Mouse (Mus musculus) testis, adult 2 months (tissue): Measurements from ENCODE around the gene Nav1. TPM values are rescaled to one million over a fixed set of nuclear protein-coding genes. Genes with fewer than 3 reads are reported as not detected.

Experiments used
- H3K27ac ChIP-seq: fragments of 200-500 bp; 2 replicates; pipeline ENCODE4 v1.5.1; 2012; ENCODE audit warnings: low read depth, low read length; ENCODE audit not compliant: control insufficient read depth, insufficient read depth
- H3K27me3 ChIP-seq: fragments of 200-500 bp; 2 replicates; pipeline ENCODE4 v1.6.1; 2012; ENCODE audit warnings: mild to moderate bottlenecking, low read length, moderate library complexity; ENCODE audit not compliant: control insufficient read depth, insufficient read depth
- H3K36me3 ChIP-seq: fragments of 200-500 bp; 2 replicates; pipeline ENCODE4 v1.6.1; 2012; ENCODE audit warnings: mild to moderate bottlenecking, low read length; ENCODE audit not compliant: control insufficient read depth, insufficient read depth
- H3K4me1 ChIP-seq: fragments of 200-500 bp; 2 replicates; pipeline ENCODE4 v1.6.1; 2012; ENCODE audit warnings: low read length; ENCODE audit not compliant: control insufficient read depth, insufficient read depth
- H3K4me3 ChIP-seq: fragments of 200-500 bp; 2 replicates; pipeline ENCODE4 v1.5.1; 2012; ENCODE audit warnings: low read depth, mild to moderate bottlenecking, low read length, moderate library complexity, mixed read lengths; ENCODE audit not compliant: control insufficient read depth
- CTCF ChIP-seq: fragments of 200-500 bp; IDR thresholded peaks from 2 replicates; pipeline ENCODE4 v1.5.1; 2012; ENCODE audit warnings: low read depth, mild to moderate bottlenecking, inconsistent platforms, low read length, moderate library complexity; ENCODE audit not compliant: control insufficient read depth, insufficient read depth, insufficient replicate concordance
- POLR2A ChIP-seq: fragments of 200-500 bp; IDR thresholded peaks from 2 replicates; pipeline ENCODE4 v1.6.1; 2012; ENCODE audit warnings: low read depth, mild to moderate bottlenecking, inconsistent platforms, low read length, moderate library complexity; ENCODE audit not compliant: control insufficient read depth
- polyA plus RNA-seq: library from polyadenylated mRNA; depleted of rRNA; stranded (reverse); fragments of >200 nt; gene quantifications from 2 replicates; pipeline ENCODE4 v1.2.3, GENCODE M21; 2012

Nav1 gene
- polyA plus RNA-seq, 1 experiment = 2.0 TPM

DNA sequence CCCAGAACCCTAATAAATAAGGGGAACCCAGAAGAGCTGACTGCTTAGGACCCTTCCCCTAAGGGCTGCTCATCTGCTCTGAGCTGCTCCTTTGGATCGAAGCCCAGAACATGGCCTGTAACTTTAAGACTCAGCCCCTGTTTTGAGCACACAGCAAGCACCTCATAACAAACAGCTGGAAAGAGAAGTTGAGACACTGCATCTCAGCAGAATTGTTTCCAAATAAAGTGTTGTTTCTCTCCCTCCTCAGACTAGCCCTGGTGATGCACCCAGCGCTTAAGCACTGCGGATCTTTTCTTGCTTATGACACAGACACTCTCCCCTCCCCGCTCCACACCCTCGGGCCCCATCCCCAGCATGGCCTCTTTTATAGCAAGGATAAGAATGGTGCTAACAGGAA, 22.8 kb upstream of the Nav1 start:
- TF ChIP-seq CTCF = no peak
- no peaks in the 10 kb centered on the region for H3K4me1 ChIP-seq
- H3K36me3 ChIP-seq = no peaks in the 10 kb centered on the region
- H3K4me3 ChIP-seq = no peak overlapping the region
- H3K27ac ChIP-seq = no peak overlapping the region
- no peaks in the 10 kb centered on the region for H3K27me3 ChIP-seq

DNA sequence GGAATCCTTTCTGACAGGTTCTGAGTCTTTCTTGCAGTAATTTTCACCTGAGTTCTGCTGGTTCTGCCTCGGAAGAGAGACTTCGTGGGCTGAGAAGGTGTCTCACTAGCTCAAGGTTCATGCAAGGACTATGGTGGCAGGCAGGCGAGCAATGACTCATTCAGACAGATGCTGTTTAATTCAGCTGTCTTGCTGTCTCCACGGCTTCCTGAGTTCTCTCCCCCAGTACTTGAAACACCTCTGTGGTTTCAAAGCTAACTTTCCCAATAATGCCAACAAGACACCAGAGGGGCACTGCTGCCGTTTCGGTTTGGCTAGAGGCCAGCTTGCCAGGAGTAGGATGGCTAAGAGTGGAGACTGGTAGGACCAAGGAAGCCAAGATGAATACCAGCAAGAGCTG, 19.1 kb upstream of the Nav1 start:
- Histone ChIP-seq H3K27ac (no peak overlapping the region), H3K4me1 (peaks cover 2% of the 10 kb centered on the region), H3K4me3 (no peak overlapping the region), H3K27me3 (no peaks in the 10 kb centered on the region), H3K36me3 (no peaks in the 10 kb centered on the region)
- no peak for TF ChIP-seq CTCF
- TF ChIP-seq POLR2A = no peak

DNA sequence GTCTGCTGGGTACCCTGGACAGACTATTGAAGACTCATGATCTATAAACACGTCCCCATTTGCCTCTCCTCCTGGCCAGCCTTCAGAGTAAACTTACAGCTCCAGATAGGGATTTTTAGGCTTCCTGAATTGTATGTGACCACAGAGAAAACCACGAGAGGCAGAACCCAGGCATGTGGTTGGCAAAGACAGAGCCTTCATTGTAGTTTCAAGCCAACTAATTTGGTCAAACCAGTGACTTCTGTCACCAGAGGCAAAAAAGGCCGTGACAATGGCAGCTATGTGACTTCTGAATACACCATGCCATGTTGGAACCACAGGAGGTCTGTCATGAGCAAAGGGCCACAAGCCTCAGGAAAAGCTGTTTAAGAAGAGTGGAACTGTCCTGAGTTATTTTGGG, 18.6 kb upstream of the Nav1 start:
- Histone ChIP-seq H3K4me3 (no peak overlapping the region), H3K27me3 (no peaks in the 10 kb centered on the region), H3K27ac (no peak overlapping the region), H3K4me1 (peaks cover 2% of the 10 kb centered on the region), H3K36me3 (no peaks in the 10 kb centered on the region)
- TF ChIP-seq POLR2A = no peak
- TF ChIP-seq CTCF = no peak

DNA sequence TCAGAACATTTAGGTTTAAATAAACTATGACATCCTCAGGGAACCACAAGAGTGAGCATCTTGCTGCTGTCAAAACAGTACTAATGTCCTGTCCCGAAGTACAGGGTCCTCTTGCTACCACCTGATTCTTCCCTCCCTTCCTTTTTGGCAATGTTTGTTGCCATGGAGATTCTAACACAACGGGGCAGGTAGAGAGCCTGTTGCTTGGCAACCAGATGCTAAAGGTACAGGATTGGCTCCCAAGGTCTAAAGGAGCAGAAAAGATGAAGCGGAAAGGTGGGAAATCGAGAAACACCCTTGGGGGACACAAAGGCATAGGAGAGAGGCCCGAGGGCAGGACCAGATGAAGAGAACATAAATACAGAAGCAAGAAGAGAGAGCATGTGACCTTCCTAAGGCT, 17.6 kb upstream of the Nav1 start:
- Histone ChIP-seq H3K27me3 (no peaks in the 10 kb centered on the region), H3K4me3 (peak overlapping the region; percentile 47), H3K27ac (no peak overlapping the region), H3K4me1 (peaks cover 2% of the 10 kb centered on the region), H3K36me3 (no peaks in the 10 kb centered on the region)
- TF ChIP-seq POLR2A = no peak
- TF ChIP-seq CTCF = no peak

DNA sequence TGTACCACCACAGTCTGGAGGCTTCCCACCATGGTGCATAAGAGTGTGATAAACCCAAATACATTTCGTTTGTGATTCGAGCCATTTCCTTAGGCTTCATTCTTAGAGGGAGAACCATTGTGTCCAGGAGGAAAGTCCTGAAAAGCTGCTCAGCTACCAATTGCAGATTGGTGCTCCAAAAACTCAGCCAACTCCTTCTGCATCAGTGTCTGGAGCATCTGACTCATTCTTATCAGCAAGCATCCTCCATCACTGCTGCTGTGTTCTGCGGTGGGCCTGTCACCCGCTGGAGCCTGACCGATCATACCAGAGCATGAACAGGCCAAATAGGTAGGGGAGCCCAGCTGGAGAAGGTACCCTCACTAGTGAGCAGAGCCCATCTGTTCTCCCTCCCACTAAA, 16.0 kb upstream of the Nav1 start:
- H3K4me3 ChIP-seq = no peak overlapping the region; the same call in none of the 2 replicates
- no peaks in the 10 kb centered on the region for H3K36me3 ChIP-seq
- no peak overlapping the region for H3K27ac ChIP-seq
- peaks cover 2% of the 10 kb centered on the region for H3K4me1 ChIP-seq
- TF ChIP-seq CTCF (no peak), POLR2A (no peak)
- H3K27me3 ChIP-seq = no peaks in the 10 kb centered on the region

DNA sequence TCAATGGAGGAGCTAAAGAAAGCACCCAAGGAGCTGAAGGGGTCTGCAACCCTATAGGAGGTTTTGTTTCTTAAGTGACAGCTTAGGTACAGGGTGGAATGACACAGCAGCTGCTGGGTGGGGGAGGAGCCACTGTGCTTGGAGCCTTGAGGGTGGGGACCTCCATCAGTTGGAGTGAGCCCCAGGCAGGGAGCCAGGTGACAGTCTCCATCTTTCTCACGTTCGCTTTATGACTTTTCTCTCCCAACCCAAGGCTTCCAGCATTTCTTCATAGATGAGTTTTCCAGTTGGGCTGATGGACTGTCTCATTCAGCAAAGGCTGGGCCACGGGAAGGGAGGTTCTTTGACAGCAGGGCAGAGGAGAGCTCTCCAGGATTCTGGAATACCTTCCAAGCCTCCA, 14.2 kb upstream of the Nav1 start:
- Histone ChIP-seq H3K4me3 (no peak overlapping the region), H3K27me3 (no peaks in the 10 kb centered on the region), H3K27ac (no peak overlapping the region), H3K36me3 (no peaks in the 10 kb centered on the region), H3K4me1 (peaks cover 2% of the 10 kb centered on the region)
- TF ChIP-seq POLR2A (no peak), CTCF (no peak)

DNA sequence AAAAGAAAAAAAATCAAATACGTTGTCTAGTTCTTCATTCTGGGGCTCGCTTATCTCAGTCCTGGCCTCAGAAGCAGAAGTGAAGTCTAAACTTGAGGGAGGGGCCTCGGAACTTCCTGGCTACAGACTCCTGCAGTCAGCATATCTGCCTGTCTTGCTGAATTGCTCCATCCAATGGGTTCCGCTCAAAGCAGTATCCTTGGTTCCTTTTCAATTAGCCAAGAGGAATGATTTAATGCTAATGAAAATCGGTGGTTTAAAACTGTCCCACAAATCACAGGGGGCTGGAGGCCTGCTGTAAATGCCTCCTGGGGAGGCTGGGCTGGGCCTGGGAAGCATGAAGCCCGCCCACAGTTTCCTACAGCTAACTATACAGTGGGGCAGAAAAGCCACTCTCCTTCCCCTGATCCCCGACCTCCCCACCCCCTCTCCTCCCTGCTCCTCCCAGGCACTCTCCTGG, 12.9 kb upstream of the Nav1 start:
- TF ChIP-seq POLR2A (no peak), CTCF (no peak)
- H3K36me3 ChIP-seq = no peaks in the 10 kb centered on the region
- no peaks in the 10 kb centered on the region for H3K27me3 ChIP-seq
- no peak overlapping the region for H3K27ac ChIP-seq
- H3K4me1 ChIP-seq = peaks cover 2% of the 10 kb centered on the region
- no peak overlapping the region for H3K4me3 ChIP-seq

DNA sequence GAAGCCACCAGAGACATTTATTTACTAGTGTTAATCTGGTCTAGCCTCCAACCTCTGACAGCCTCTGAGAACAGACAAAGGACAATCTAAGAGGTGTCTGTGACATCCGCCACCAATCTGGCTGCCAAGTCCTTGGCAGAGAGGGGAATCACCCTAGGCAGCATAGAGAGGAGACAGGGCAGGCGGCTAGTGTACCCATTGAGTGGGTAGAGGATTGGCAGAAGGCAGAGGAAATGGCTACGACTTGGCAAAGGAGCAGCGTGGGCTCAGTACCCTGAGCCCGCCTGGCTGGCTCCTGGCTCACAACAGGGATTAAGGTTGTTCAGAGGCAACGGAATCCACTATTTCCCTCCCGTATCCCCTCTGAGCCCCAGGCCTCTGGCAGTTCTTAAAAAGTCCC, 12.0 kb upstream of the Nav1 start:
- Histone ChIP-seq H3K27me3 (no peaks in the 10 kb centered on the region), H3K4me3 (no peak overlapping the region), H3K36me3 (no peaks in the 10 kb centered on the region), H3K27ac (no peak overlapping the region), H3K4me1 (peaks cover 2% of the 10 kb centered on the region)
- TF ChIP-seq CTCF (no peak), POLR2A (no peak)

DNA sequence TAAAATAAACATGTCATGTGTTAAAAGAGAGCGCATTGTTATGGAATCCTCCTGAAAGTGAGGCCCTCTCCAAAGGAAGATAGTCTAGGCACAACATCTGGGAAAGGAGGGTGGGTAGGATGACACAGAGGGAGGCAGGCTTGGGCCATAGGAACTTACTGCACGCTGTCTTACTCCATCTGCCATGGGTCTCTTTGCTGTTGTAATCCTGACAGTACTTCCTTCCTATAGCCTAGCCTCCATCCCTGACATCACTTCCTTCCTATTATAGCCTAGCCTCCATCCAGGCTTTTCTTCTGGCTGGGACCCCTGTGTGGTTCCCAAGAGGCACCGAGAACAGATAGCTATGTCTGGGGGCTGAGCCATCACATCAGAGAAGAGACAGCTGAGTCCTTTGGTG, 10.2 kb upstream of the Nav1 start:
- H3K27me3 ChIP-seq = no peaks in the 10 kb centered on the region

More for the DNA sequence above, 10.2 kb upstream of the Nav1 start:
- H3K4me3 ChIP-seq = no peak overlapping the region
- H3K4me1 ChIP-seq = peaks cover 2% of the 10 kb centered on the region
- TF ChIP-seq POLR2A = no peak
- TF ChIP-seq CTCF = no peak
- no peaks in the 10 kb centered on the region for H3K36me3 ChIP-seq
- H3K27ac ChIP-seq = no peak overlapping the region
